Mouse (Mus musculus): ENCODE data around the gene Sox15. TPM values are rescaled to one million over a fixed set of nuclear protein-coding genes. Genes with fewer than 3 reads are reported as not detected.

The Sox15 gene
- polyA plus RNA-seq, 1 experiment from 2014 or later = 0.18 TPM

- H3K4me1 ChIP-seq = peaks cover 54% of the 10 kb centered on the region
- ATAC-seq (replicated peaks; ENCODE audit: low FRiP score) = no peak
- H3K9me3 ChIP-seq (replicated peaks) = no peaks in the 10 kb centered on the region
- no peaks in the 10 kb centered on the region for H3K27me3 ChIP-seq
- no peak overlapping the region; the same call in 1 of the 2 replicates for H3K4me2 ChIP-seq
- 0 out of 2 replicates have a peak overlapping the region, but pooled peaks have one; percentile 95 for H3K27ac ChIP-seq
- no peak overlapping the region for H3K4me3 ChIP-seq (replicated peaks)
- 82% methylated on average over 7 of the region's 7 CpGs for WGBS
- H3K36me3 ChIP-seq = peaks cover 19% of the 10 kb centered on the region
- 0 out of 2 replicates have a peak overlapping the region, but pooled peaks have one; percentile 25 for H3K9ac ChIP-seq
These were observed 28.5 kb downstream of the Sox15 start for GRCm38 (mm10) chr11:69683576-69683975.

GRCm38 (mm10) chr11:69684128-69684745 is 29.1 kb downstream of the Sox15 start:
- Histone ChIP-seq H3K4me1 (peaks cover 53% of the 10 kb centered on the region), H3K4me2 (no peak overlapping the region), H3K4me3 (replicated peaks) (no peak overlapping the region), H3K36me3 (peaks cover 13% of the 10 kb centered on the region), H3K27ac (no peak overlapping the region), H3K9me3 (replicated peaks) (no peaks in the 10 kb centered on the region), H3K9ac (no peak overlapping the region), H3K27me3 (no peaks in the 10 kb centered on the region)
- WGBS = 79% methylated on average over 12 of the region's 12 CpGs
- no peak for ATAC-seq (replicated peaks; ENCODE audit: low FRiP score)

DNA sequence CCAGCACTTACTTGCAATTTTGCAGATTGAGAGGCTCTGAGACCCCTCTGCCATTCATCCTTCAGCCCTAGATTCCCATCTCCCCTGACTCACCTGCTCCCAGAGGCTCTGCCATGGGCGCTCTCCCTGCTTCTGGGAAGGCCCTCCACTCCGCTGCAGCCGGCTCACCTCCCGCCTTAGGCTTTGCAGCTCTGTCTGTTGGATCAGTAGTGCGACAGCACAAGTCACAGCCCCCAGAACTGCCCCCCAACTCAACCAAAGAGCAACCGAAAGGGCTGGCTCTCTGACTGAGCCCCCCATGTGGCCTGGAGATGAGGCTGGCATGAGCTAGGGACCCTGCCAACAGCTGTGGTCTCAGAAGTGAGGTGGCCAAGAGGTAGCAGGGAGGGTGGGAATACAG is 29.8 kb downstream of the Sox15 start:
- H3K27ac ChIP-seq = peak overlapping the region; percentile 79; the same call in 1 of the 2 replicates
- H3K9ac ChIP-seq = no peak overlapping the region
- no peak overlapping the region for H3K4me2 ChIP-seq
- no peaks in the 10 kb centered on the region for H3K27me3 ChIP-seq
- H3K9me3 ChIP-seq (replicated peaks) = no peaks in the 10 kb centered on the region
- no peak overlapping the region for H3K4me3 ChIP-seq (replicated peaks)
- peaks cover 7% of the 10 kb centered on the region for H3K36me3 ChIP-seq
- H3K4me1 ChIP-seq = peaks cover 48% of the 10 kb centered on the region
- WGBS = 86% methylated on average over 6 of the region's 6 CpGs
- ATAC-seq (replicated peaks; ENCODE audit: low FRiP score) = no peak

DNA sequence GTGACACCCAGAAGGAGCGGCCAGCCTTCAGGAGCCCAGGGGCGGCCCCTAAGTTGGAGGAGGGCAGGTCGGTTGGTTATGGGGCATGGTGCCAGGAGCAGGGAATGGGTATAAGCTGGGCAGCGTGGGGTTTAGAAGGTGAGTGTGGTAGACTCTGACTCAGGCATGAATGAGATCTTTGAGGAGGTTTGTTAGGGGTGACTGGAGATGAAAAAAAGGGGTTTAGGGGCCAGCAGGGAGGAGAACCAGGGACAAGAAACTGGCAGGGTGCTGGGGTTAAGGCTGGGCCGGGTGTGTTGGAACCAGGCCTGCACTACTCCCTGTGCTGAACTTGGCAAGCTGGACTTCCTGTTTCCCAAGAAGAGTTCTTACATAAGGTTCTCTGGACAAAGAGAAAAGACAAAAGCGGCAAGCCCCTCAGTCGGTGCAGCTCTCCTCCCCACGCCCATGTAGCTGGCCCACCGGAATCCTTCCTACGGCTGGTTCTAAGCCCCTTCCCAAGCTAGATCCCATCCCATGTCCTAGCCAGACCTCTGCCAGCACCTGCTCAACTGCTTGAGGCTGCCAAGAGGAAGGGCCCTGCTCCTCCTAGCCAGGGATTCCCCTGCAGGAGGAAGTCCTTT is 30.5 kb downstream of the Sox15 start, which contains the start of gene Tnfsf13:
Gene Tnfsf13, minus strand, starts transcription at position 259 of the 623 bp plus-strand sequence.
- Histone ChIP-seq H3K27ac (peak within 1 kb of the TSS; percentile 79), H3K27me3 (no peaks in the 10 kb centered on the region), H3K4me3 (replicated peaks) (no peak within 1 kb of the TSS), H3K4me1 (peaks cover 41% of the 10 kb centered on the region), H3K9ac (no peak within 1 kb of the TSS), H3K4me2 (no peak within 1 kb of the TSS), H3K36me3 (no peaks in the 10 kb centered on the region), H3K9me3 (replicated peaks) (no peaks in the 10 kb centered on the region)
- 73% methylated on average over 10 of the region's 10 CpGs for WGBS
- no peak for ATAC-seq (replicated peaks; ENCODE audit: low FRiP score)

DNA sequence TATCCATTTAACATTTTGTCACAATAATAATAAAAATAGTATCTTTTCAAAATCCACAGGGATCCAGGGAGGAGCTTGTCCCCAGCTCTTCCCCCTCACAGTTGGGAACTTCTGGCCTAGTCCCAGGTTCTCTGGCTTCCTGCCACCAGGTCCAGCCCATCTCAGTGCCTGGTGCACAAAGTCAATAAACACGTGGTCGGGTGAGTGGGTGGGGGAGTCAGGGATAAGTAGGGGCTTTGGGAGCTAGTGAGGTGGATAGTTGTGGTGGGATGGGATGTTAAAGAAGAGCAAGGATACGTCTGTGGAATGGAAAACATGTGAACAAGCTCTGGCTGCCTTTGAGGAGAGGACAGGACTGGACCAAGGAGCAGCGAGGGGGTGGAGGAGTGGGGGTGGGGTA is 31.3 kb downstream of the Sox15 start:
- H3K4me1 ChIP-seq = peaks cover 35% of the 10 kb centered on the region
- peak overlapping the region; percentile 7; the same call in 1 of the 2 replicates for H3K27ac ChIP-seq
- WGBS = 15% methylated on average over 4 of the region's 4 CpGs
- no peak for ATAC-seq (replicated peaks; ENCODE audit: low FRiP score)
- H3K9me3 ChIP-seq (replicated peaks) = no peaks in the 10 kb centered on the region
- H3K9ac ChIP-seq = no peak overlapping the region
- no peaks in the 10 kb centered on the region for H3K36me3 ChIP-seq
- H3K4me2 ChIP-seq = no peak overlapping the region
- no peak overlapping the region for H3K4me3 ChIP-seq (replicated peaks)
- H3K27me3 ChIP-seq = no peaks in the 10 kb centered on the region

DNA sequence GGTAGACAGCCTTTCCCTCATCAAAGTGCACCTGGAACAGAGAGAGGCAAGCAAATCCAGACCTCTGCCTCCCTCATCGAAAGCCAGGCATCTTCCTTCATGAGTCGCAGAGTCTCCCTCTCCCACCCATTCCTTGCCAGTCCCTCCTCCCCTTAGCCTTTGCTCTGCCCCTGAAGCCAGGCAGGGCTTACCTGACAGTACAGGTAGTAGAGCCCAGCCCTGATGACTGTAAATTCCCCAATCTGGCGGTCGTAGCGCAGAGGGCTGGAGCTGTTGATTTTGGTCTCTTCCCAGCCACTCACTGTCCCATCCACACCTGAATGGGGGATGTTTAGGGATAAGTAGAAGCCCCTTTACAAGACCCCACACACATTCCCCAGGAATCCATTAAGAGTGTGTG is 31.9 kb downstream of the Sox15 start:
- H3K36me3 ChIP-seq = no peaks in the 10 kb centered on the region
- H3K9ac ChIP-seq = no peak overlapping the region
- H3K4me1 ChIP-seq = peaks cover 33% of the 10 kb centered on the region
- H3K4me2 ChIP-seq = no peak overlapping the region
- H3K9me3 ChIP-seq (replicated peaks) = no peaks in the 10 kb centered on the region
- no peaks in the 10 kb centered on the region for H3K27me3 ChIP-seq
- WGBS = 61% methylated on average over 5 of the region's 5 CpGs
- no peak overlapping the region for H3K4me3 ChIP-seq (replicated peaks)
- no peak for ATAC-seq (replicated peaks; ENCODE audit: low FRiP score)
- peak overlapping the region; percentile 7; the same call in 1 of the 2 replicates for H3K27ac ChIP-seq

- no peak for ATAC-seq (replicated peaks; ENCODE audit: low FRiP score)
These were observed 34.8 kb downstream of the Sox15 start for GRCm38 (mm10) chr11:69689891-69690290.

DNA sequence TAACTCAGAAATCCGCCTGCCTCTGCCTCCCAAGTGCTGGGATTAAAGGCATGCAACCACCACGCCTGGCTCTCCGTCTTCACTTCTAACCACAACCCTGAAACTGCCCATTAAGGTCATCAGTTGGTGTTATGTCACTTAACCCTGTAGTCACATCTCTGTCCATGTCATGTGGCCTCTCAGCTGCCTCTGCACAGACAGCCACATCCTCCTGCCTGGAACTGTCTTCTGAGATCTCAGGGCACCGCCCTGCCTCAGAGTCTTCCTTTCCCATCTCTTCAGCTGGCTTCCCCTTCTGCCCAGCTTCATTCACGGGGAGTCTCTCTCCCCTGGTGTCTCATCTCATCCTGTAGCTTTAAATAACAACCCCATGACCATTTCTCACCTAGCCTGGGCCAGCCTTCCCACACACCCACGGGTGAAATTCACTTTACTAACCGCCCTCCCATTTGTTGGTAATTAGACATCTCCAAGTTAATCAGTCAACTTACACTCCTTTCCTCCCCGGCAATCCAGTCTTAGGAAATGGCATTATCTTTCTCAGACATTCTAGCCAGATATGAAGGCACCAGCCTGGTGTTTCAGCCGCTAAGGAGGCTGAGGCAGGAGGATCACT is 37.2 kb downstream of the Sox15 start:
- Histone ChIP-seq H3K27ac (peak overlapping the region; percentile 7; the same call in 1 of the 2 replicates), H3K4me3 (replicated peaks) (no peak overlapping the region), H3K4me1 (peaks cover 25% of the 10 kb centered on the region), H3K4me2 (no peak overlapping the region), H3K36me3 (no peaks in the 10 kb centered on the region), H3K9me3 (replicated peaks) (no peaks in the 10 kb centered on the region), H3K9ac (no peak overlapping the region), H3K27me3 (no peaks in the 10 kb centered on the region)
- WGBS = 65% methylated on average over 9 of the region's 9 CpGs
- ATAC-seq (replicated peaks; ENCODE audit: low FRiP score) = no peak

More at GRCm38 (mm10) chr11:69689891-69690290, 34.8 kb downstream of the Sox15 start:
- no peak overlapping the region for H3K9ac ChIP-seq
- H3K27ac ChIP-seq = no peak overlapping the region
- H3K4me1 ChIP-seq = peaks cover 35% of the 10 kb centered on the region
- no peaks in the 10 kb centered on the region for H3K9me3 ChIP-seq (replicated peaks)
- no peaks in the 10 kb centered on the region for H3K36me3 ChIP-seq
- no peak overlapping the region for H3K4me3 ChIP-seq (replicated peaks)
- 90% methylated on average over 1 of the region's 1 CpGs for WGBS
- H3K27me3 ChIP-seq = no peaks in the 10 kb centered on the region
- H3K4me2 ChIP-seq = no peak overlapping the region

DNA sequence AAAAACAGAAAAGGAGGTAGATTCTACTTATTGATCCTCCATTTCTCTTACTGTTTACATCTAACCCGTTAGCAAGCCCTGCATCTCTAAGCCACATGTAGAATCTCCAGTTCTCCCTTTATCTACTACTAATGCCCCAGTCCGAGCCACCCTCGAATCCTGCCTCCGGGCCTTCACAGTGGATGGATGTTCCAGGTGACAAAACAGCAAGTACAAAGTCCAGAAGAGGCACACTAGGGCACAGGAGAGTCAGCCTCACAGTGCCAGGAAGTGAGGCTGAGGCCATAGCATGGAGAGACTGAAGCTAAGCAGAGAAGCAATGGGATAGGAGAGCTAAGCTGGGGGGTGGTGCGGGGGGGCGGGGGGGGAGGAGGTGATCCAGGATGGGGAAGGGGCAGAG is 37.7 kb downstream of the Sox15 start:
- H3K4me1 ChIP-seq = peaks cover 25% of the 10 kb centered on the region
- no peak overlapping the region for H3K4me2 ChIP-seq
- H3K36me3 ChIP-seq = no peaks in the 10 kb centered on the region
- WGBS = 86% methylated on average over 6 of the region's 6 CpGs
- no peak overlapping the region for H3K9ac ChIP-seq
- H3K27ac ChIP-seq = peak overlapping the region; percentile 18; the same call in 1 of the 2 replicates
- no peaks in the 10 kb centered on the region for H3K9me3 ChIP-seq (replicated peaks)
- no peak overlapping the region for H3K4me3 ChIP-seq (replicated peaks)
- no peaks in the 10 kb centered on the region for H3K27me3 ChIP-seq
- no peak for ATAC-seq (replicated peaks; ENCODE audit: low FRiP score)

GRCm38 (mm10) chr11:69693421-69693965 is 38.4 kb downstream of the Sox15 start:
- H3K4me2 ChIP-seq = no peak overlapping the region
- H3K36me3 ChIP-seq = no peaks in the 10 kb centered on the region
- H3K4me1 ChIP-seq = peaks cover 25% of the 10 kb centered on the region
- ATAC-seq (replicated peaks; ENCODE audit: low FRiP score) = no peak
- no peaks in the 10 kb centered on the region for H3K27me3 ChIP-seq
- peak overlapping the region; percentile 18; the same call in 1 of the 2 replicates for H3K27ac ChIP-seq
- H3K9me3 ChIP-seq (replicated peaks) = 0 out of 2 replicates have a peak, but pooled peaks cover 2% of the 10 kb centered on the region
- WGBS = 53% methylated on average over 11 of the region's 11 CpGs
- H3K4me3 ChIP-seq (replicated peaks) = no peak overlapping the region
- no peak overlapping the region for H3K9ac ChIP-seq

DNA sequence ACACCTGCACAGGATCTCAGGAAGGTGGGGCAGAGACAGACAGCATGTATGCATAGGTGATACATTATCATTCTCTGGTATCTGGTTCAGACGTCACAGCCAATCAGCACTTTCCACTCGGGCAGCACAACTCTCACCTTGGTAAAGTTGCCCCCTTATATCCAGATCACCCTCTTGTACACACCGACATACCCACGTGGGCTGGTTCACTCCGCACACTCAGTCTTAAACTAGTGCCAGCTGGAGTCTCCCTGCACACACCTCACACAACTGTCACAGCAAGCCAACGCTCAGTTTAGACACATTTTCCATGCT is 39.9 kb downstream of the Sox15 start:
- Histone ChIP-seq H3K27ac (peak overlapping the region; percentile 91), H3K9ac (peak overlapping the region; percentile 79), H3K9me3 (replicated peaks) (0 out of 2 replicates have a peak, but pooled peaks cover 3% of the 10 kb centered on the region), H3K4me1 (peaks cover 25% of the 10 kb centered on the region), H3K27me3 (no peaks in the 10 kb centered on the region), H3K4me3 (replicated peaks) (peak overlapping the region; percentile 61), H3K4me2 (peak overlapping the region; percentile 91), H3K36me3 (no peaks in the 10 kb centered on the region)
- no peak; the same call in 1 of the 2 replicates for ATAC-seq (replicated peaks; ENCODE audit: low FRiP score)
- WGBS = 29% methylated on average over 6 of the region's 6 CpGs

All from kidney, embryonic 15.5 days (tissue).